Mouse (Mus musculus): ENCODE data around the gene Ncapd2. TPM values are rescaled to one million over a fixed set of nuclear protein-coding genes. Genes with fewer than 3 reads are reported as not detected.

Ncapd2 gene
- total RNA-seq, 1 experiment = 159 TPM

GRCm38 (mm10) chr6:125237421-125237820, 45.9 kb upstream of the Ncapd2 start:
- DNase-seq (ENCODE audit: low read depth, low spot score) = no peak
- H3K27ac ChIP-seq (ENCODE audit: insufficient read depth, low read depth, low read length, poor library complexity, severe bottlenecking) = no peak overlapping the region
- no peak overlapping the region for H3K4me3 ChIP-seq (ENCODE audit: insufficient read depth in 1 of 2, low read depth in 1 of 2, low read length in 2 of 2, poor library complexity in 1 of 2, severe bottlenecking in 1 of 2)
- no peaks in the 10 kb centered on the region for H3K9me3 ChIP-seq (ENCODE audit: control insufficient read depth, insufficient read depth, low read depth, low read length)
- H3K9ac ChIP-seq (ENCODE audit: insufficient read depth, low read depth, low read length, poor library complexity, severe bottlenecking) = no peak overlapping the region
- H3K4me1 ChIP-seq (ENCODE audit: control insufficient read depth in 2 of 2, insufficient read depth in 2 of 2, low read length in 2 of 2, poor library complexity in 1 of 2) = peaks cover 0 to 6% of the 10 kb centered on the region in 2 experiments; a peak in 1 of 4 replicates
- TF ChIP-seq HCFC1 (IDR thresholded peaks at IDR 0.05; ENCODE audit: borderline replicate concordance, insufficient read depth, low read length) (no peak), ZC3H11A (IDR thresholded peaks at IDR 0.05; ENCODE audit: borderline replicate concordance, low read depth, low read length) (no peak), CHD2 (IDR thresholded peaks at IDR 0.05; ENCODE audit: low read depth, low read length) (no peak), MAFK (IDR thresholded peaks at IDR 0.05; ENCODE audit: insufficient read depth, low read depth, low read length) (no peak), ZNF384 (IDR thresholded peaks at IDR 0.05; ENCODE audit: low read depth, low read length) (no peak)
- H3K36me3 ChIP-seq (ENCODE audit: control insufficient read depth, insufficient read depth, low read length, poor library complexity, severe bottlenecking) = no peaks in the 10 kb centered on the region
- in situ Hi-C loops (cut with MboI; ENCODE audit: low sequenced_read_pairs in 2 of 2, unreplicated experiment in 2 of 2) = no loop called here

GRCm38 (mm10) chr6:125236782-125237181, 45.3 kb upstream of the Ncapd2 start, which contains the start of gene Cd27:
Gene Cd27, minus strand, starts transcription at chr6:125237010.
- Histone ChIP-seq H3K4me3 (ENCODE audit: insufficient read depth in 1 of 2, low read depth in 1 of 2, low read length in 2 of 2, poor library complexity in 1 of 2, severe bottlenecking in 1 of 2) (no peak within 1 kb of the TSS), H3K4me1 (ENCODE audit: control insufficient read depth in 2 of 2, insufficient read depth in 2 of 2, low read length in 2 of 2, poor library complexity in 1 of 2) (peaks cover 3 to 7% of the 10 kb centered on the region in 2 experiments; a peak in 3 of 4 replicates), H3K27ac (ENCODE audit: insufficient read depth, low read depth, low read length, poor library complexity, severe bottlenecking) (no peak within 1 kb of the TSS), H3K36me3 (ENCODE audit: control insufficient read depth, insufficient read depth, low read length, poor library complexity, severe bottlenecking) (no peaks in the 10 kb centered on the region), H3K9me3 (ENCODE audit: control insufficient read depth, insufficient read depth, low read depth, low read length) (no peaks in the 10 kb centered on the region), H3K9ac (ENCODE audit: insufficient read depth, low read depth, low read length, poor library complexity, severe bottlenecking) (no peak within 1 kb of the TSS)
- in situ Hi-C loops (cut with MboI; ENCODE audit: low sequenced_read_pairs in 2 of 2, unreplicated experiment in 2 of 2) = no loop called here
- no peak for DNase-seq (ENCODE audit: low read depth, low spot score)
- TF ChIP-seq HCFC1 (IDR thresholded peaks at IDR 0.05; ENCODE audit: borderline replicate concordance, insufficient read depth, low read length) = no peak
- no peak for TF ChIP-seq CHD2 (IDR thresholded peaks at IDR 0.05; ENCODE audit: low read depth, low read length)
- TF ChIP-seq ZNF384 (IDR thresholded peaks at IDR 0.05; ENCODE audit: low read depth, low read length) = no peak
- TF ChIP-seq MAFK (IDR thresholded peaks at IDR 0.05; ENCODE audit: insufficient read depth, low read depth, low read length) = no peak
- no peak for TF ChIP-seq ZC3H11A (IDR thresholded peaks at IDR 0.05; ENCODE audit: borderline replicate concordance, low read depth, low read length)

GRCm38 (mm10) chr6:125236341-125236740, 44.8 kb upstream of the Ncapd2 start:
- no peaks in the 10 kb centered on the region for H3K9me3 ChIP-seq (ENCODE audit: control insufficient read depth, insufficient read depth, low read depth, low read length)
- H3K4me1 ChIP-seq (ENCODE audit: control insufficient read depth in 2 of 2, insufficient read depth in 2 of 2, low read length in 2 of 2, poor library complexity in 1 of 2) = peaks cover 3 to 9% of the 10 kb centered on the region in 2 experiments; a peak in 3 of 4 replicates
- no peaks in the 10 kb centered on the region for H3K36me3 ChIP-seq (ENCODE audit: control insufficient read depth, insufficient read depth, low read length, poor library complexity, severe bottlenecking)
- DNase-seq (ENCODE audit: low read depth, low spot score) = no peak
- H3K4me3 ChIP-seq (ENCODE audit: insufficient read depth in 1 of 2, low read depth in 1 of 2, low read length in 2 of 2, poor library complexity in 1 of 2, severe bottlenecking in 1 of 2) = no peak overlapping the region
- no peak overlapping the region for H3K27ac ChIP-seq (ENCODE audit: insufficient read depth, low read depth, low read length, poor library complexity, severe bottlenecking)
- TF ChIP-seq ZNF384 (IDR thresholded peaks at IDR 0.05; ENCODE audit: low read depth, low read length) (no peak), ZC3H11A (IDR thresholded peaks at IDR 0.05; ENCODE audit: borderline replicate concordance, low read depth, low read length) (no peak), HCFC1 (IDR thresholded peaks at IDR 0.05; ENCODE audit: borderline replicate concordance, insufficient read depth, low read length) (no peak), CHD2 (IDR thresholded peaks at IDR 0.05; ENCODE audit: low read depth, low read length) (no peak), MAFK (IDR thresholded peaks at IDR 0.05; ENCODE audit: insufficient read depth, low read depth, low read length) (no peak)
- in situ Hi-C loops (cut with MboI; ENCODE audit: low sequenced_read_pairs in 2 of 2, unreplicated experiment in 2 of 2) = no loop called here
- H3K9ac ChIP-seq (ENCODE audit: insufficient read depth, low read depth, low read length, poor library complexity, severe bottlenecking) = no peak overlapping the region

GRCm38 (mm10) chr6:125234520-125234828, 43.0 kb upstream of the Ncapd2 start:
- no peak overlapping the region for H3K27ac ChIP-seq (ENCODE audit: insufficient read depth, low read depth, low read length, poor library complexity, severe bottlenecking)
- H3K9ac ChIP-seq (ENCODE audit: insufficient read depth, low read depth, low read length, poor library complexity, severe bottlenecking) = no peak overlapping the region
- TF ChIP-seq MAFK (IDR thresholded peaks at IDR 0.05; ENCODE audit: insufficient read depth, low read depth, low read length) (no peak), CHD2 (IDR thresholded peaks at IDR 0.05; ENCODE audit: low read depth, low read length) (no peak), ZNF384 (IDR thresholded peaks at IDR 0.05; ENCODE audit: low read depth, low read length) (no peak), HCFC1 (IDR thresholded peaks at IDR 0.05; ENCODE audit: borderline replicate concordance, insufficient read depth, low read length) (no peak), ZC3H11A (IDR thresholded peaks at IDR 0.05; ENCODE audit: borderline replicate concordance, low read depth, low read length) (no peak)
- no peaks in the 10 kb centered on the region for H3K9me3 ChIP-seq (ENCODE audit: control insufficient read depth, insufficient read depth, low read depth, low read length)
- in situ Hi-C loops (cut with MboI; ENCODE audit: low sequenced_read_pairs in 2 of 2, unreplicated experiment in 2 of 2) = no loop called here
- DNase-seq (ENCODE audit: low read depth, low spot score) = no peak
- H3K36me3 ChIP-seq (ENCODE audit: control insufficient read depth, insufficient read depth, low read length, poor library complexity, severe bottlenecking) = no peaks in the 10 kb centered on the region
- peaks cover 3 to 17% of the 10 kb centered on the region in 2 experiments; a peak in 3 of 4 replicates for H3K4me1 ChIP-seq (ENCODE audit: control insufficient read depth in 2 of 2, insufficient read depth in 2 of 2, low read length in 2 of 2, poor library complexity in 1 of 2)
- no peak overlapping the region for H3K4me3 ChIP-seq (ENCODE audit: insufficient read depth in 1 of 2, low read depth in 1 of 2, low read length in 2 of 2, poor library complexity in 1 of 2, severe bottlenecking in 1 of 2)

Measured in ES-E14 (cell line).